Mouse (Mus musculus) spleen, adult 2 months (tissue): ENCODE measurements around the gene Zbtb1. TPM values are rescaled to one million over a fixed set of nuclear protein-coding genes. Genes with fewer than 3 reads are reported as not detected.

Experiments used
- DNase-seq, 2 experiments: peaks; one replicate each; pipeline versions ENCODE4 v3.0.0 to v3.0.0-alpha.2; 2012 to 2021; ENCODE audit warnings: low spot score in 2 of 2, low read depth in 1 of 2
- H3K27ac ChIP-seq: fragments of 200-500 bp; 2 replicates; pipeline ENCODE4 v1.5.1; 2012; ENCODE audit warnings: low read length, inconsistent platforms; ENCODE audit not compliant: insufficient read depth
- H3K27me3 ChIP-seq: fragments of 200-500 bp; 2 replicates; pipeline ENCODE4 v1.6.1; 2012; ENCODE audit warnings: mild to moderate bottlenecking, moderate library complexity, low read length, inconsistent platforms; ENCODE audit not compliant: control insufficient read depth, insufficient read depth
- H3K36me3 ChIP-seq: fragments of 200-500 bp; 2 replicates; pipeline ENCODE4 v1.6.1; 2012; ENCODE audit warnings: mild to moderate bottlenecking, low read length, inconsistent platforms; ENCODE audit not compliant: control insufficient read depth, insufficient read depth
- H3K4me1 ChIP-seq: fragments of 200-500 bp; 2 replicates; pipeline ENCODE4 v1.6.1; 2011; ENCODE audit warnings: inconsistent platforms; ENCODE audit not compliant: control insufficient read depth, insufficient read depth, insufficient read length
- H3K4me3 ChIP-seq: fragments of 200-500 bp; 2 replicates; pipeline ENCODE4 v1.5.1; 2011; ENCODE audit warnings: mild to moderate bottlenecking, inconsistent platforms; ENCODE audit not compliant: insufficient read depth, insufficient read length; ENCODE audit errors: extremely low read depth
- CTCF ChIP-seq: fragments of 200-500 bp; IDR thresholded peaks from 2 replicates; pipeline ENCODE4 v1.5.1; 2011; ENCODE audit warnings: mild to moderate bottlenecking, inconsistent platforms; ENCODE audit not compliant: insufficient read depth, insufficient read length, insufficient replicate concordance; ENCODE audit errors: extremely low read depth
- POLR2A ChIP-seq: fragments of 200-500 bp; IDR thresholded peaks from 2 replicates; pipeline ENCODE4 v1.6.1; 2011; ENCODE audit warnings: low read depth, low read length, inconsistent platforms
- WGBS: fragments of 180-500 bp; shearing (Covaris S2); methylation state at CpG from one replicate; pipeline ENCODE4 v1.1.7; 2018; 5-methylcytosine and 5-hydroxymethylcytosine counted together
- polyA plus RNA-seq: library from polyadenylated mRNA; depleted of rRNA; stranded (reverse); fragments of >200 nt; gene quantifications from 2 replicates; pipeline ENCODE4 v1.2.3, GENCODE M21; 2012

Gene Zbtb1
- polyA plus RNA-seq, 1 experiment, result 2.1 TPM

DNA sequence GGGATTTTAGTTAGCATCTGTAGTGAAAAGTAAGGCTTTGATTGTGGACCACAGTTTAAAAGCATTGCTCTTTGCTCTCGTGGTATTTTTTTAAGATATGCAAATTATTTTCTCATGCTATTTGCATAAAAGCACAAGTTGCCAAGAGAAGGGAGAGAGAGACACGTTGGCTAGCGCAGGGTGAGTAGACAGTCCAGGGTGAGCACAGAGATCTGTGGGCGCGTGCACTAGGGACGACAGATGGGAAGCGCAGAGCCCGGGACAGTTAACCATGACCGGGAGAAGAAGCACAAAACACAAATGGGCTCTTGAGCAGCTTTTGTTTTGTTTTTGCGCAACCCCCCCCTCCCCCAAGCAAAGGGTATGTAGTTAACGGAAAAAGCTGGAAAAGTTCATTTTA is 18.7 kb downstream of the Zbtb1 start:
- no peak for DNase-seq
- TF ChIP-seq POLR2A (no peak), CTCF (no peak)
- H3K4me3 ChIP-seq, result no peak overlapping the region
- H3K27ac ChIP-seq, result no peak overlapping the region
- peaks cover 24% of the 10 kb centered on the region for H3K36me3 ChIP-seq
- H3K27me3 ChIP-seq, result no peaks in the 10 kb centered on the region
- WGBS, result 89% methylated on average over 11 of the region's 11 CpGs
- H3K4me1 ChIP-seq, result no peaks in the 10 kb centered on the region

DNA sequence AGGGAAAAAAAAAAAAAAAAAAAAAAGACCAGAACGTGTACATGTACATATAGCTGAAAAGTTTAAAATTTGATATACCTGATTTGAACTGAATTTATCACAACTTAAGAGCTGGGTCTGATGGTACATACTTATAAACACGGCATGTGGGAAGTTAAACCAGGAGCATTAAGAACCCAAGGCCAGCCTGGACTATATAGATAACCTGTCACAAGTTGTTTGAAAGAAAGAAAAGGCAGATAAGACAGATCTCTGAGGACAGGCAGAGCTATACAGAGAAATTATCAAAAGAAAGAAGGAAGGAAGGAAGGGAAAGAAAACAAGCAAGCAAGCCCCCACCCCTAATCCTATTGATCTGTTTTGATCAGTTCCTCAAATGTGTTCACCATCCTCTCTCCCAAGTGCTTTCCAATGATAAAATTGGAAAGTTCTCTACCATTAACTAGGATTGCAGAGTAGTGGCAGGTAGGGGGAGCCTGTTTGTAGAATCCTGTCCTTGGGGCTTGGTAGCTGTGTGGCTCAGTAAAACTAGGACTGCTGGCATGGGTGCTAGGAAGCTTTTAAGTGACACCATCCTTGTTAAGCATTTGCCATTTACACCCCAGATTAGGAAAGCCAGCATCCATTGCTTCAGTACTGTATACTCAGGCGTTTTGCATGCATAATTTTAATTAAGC is 21.7 kb downstream of the Zbtb1 start:
- Histone ChIP-seq H3K4me1 (no peaks in the 10 kb centered on the region), H3K4me3 (no peak overlapping the region), H3K36me3 (peaks cover 15% of the 10 kb centered on the region), H3K27me3 (no peaks in the 10 kb centered on the region), H3K27ac (no peak overlapping the region)
- 79% methylated on average over 3 of the region's 3 CpGs for WGBS
- TF ChIP-seq POLR2A, result no peak
- TF ChIP-seq CTCF, result no peak
- no peak for DNase-seq

- Histone ChIP-seq H3K27ac (no peak overlapping the region), H3K36me3 (peaks cover 11% of the 10 kb centered on the region), H3K27me3 (no peaks in the 10 kb centered on the region), H3K4me1 (no peaks in the 10 kb centered on the region), H3K4me3 (no peak overlapping the region)
- TF ChIP-seq CTCF (no peak), POLR2A (no peak)
- DNase-seq, result no peak
- WGBS, result 85% methylated on average over 5 of the region's 5 CpGs
These were observed 22.9 kb downstream of the Zbtb1 start for GRCm38 (mm10) chr12:76392979-76393378.

DNA sequence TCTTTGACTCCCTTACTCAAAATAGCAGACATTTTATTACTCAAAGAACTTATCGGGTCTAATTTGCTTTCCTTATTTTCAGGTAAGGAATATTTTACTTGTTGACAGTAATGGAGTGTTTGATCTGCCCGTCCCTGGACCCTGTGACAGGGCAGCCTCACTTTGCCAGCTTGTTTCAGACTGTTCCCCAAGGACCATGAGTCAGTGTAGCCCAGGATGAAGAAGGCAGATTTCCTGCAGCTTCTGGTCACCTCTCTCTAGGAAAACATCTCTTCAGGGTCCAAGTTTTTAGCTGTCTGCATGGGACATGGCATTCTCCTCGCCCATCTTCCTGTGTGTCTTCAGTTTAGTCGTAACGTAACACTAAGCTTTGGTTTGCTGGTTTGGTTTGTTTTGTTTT is 27.2 kb downstream of the Zbtb1 start:
- Histone ChIP-seq H3K4me3 (no peak overlapping the region), H3K27me3 (no peaks in the 10 kb centered on the region), H3K36me3 (no peaks in the 10 kb centered on the region), H3K4me1 (no peaks in the 10 kb centered on the region), H3K27ac (no peak overlapping the region)
- DNase-seq, result no peak
- TF ChIP-seq POLR2A (no peak), CTCF (no peak)
- WGBS, result 91% methylated on average over 5 of the region's 5 CpGs

DNA sequence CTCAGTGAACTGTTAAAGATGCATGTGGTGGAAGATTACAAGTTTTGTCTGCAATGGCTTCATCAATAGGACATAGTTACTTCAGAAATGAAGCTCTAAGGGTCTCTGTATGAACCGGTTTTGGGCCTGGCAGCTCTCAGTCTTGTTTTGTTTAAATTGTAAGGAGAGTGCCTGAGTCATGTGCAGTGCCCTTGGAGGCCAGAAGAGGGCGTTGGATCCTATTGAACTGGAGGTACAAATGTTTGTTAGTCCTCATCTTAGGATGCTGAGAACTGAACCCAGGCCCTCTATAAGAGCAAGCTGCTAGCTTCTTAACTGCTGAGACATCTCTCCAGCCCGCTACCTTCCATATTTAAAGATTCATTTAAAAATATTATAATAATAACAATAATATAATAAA is 31.6 kb downstream of the Zbtb1 start:
- 74% methylated on average over 3 of the region's 3 CpGs for WGBS
- DNase-seq, result no peak
- no peak overlapping the region for H3K27ac ChIP-seq

DNA sequence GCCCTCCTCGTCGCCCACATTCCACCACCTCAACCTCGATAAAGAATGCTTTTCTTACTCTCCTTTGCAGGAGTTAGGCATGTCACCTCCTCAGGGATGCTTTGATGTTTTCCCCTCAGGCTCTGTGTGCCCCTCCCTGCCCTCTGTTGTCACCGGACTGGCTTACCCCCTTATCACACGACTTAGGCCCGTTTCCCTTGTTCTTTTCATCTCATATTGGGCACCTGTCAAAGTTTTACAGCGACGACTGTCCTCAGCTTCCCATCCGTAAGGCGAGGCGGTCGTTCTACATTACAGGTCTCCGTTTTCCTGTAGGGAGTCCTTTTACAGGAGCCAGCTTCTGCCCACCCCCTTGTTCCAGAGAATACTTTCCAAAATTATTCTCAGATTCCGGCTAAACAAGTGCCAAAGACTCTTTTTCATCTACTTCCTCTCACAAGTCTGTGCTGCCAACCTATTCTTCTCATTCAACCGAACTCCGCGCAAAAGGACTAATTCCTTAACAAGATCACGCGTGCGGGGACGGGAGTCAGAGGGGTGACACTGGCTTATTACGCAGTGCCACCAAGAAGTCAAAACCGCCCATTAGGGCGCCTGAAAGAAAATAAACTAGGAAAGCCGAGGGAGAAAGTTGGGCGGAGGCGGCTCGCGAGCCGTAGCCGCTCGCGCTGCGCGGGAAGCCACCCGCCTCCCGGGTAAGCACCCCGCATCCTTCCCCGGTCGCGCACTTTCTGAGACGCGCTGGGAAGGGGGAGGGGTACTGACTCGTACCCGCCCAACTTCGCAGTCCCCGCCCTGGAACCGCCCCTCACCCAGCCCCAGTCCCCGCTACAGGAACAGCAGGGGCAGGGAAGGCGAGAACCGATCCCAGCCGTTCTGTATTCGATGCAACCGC is 33.2 kb downstream of the Zbtb1 start:
- no peaks in the 10 kb centered on the region for H3K36me3 ChIP-seq
- H3K27ac ChIP-seq, result peak overlapping the region; percentile 91
- no peak for TF ChIP-seq CTCF
- TF ChIP-seq POLR2A, result no peak
- peaks cover 11% of the 10 kb centered on the region for H3K4me1 ChIP-seq
- WGBS, result 4% methylated on average over 54 of the region's 54 CpGs
- H3K27me3 ChIP-seq, result peaks cover 11% of the 10 kb centered on the region
- peak in 1 of 2 experiments; percentile 84 for DNase-seq
- H3K4me3 ChIP-seq, result peak overlapping the region; percentile 76

More for the DNA sequence above, 31.6 kb downstream of the Zbtb1 start:
- no peak overlapping the region for H3K4me3 ChIP-seq
- peaks cover 11% of the 10 kb centered on the region for H3K27me3 ChIP-seq
- H3K4me1 ChIP-seq, result peaks cover 11% of the 10 kb centered on the region
- TF ChIP-seq CTCF (no peak), POLR2A (no peak)
- H3K36me3 ChIP-seq, result no peaks in the 10 kb centered on the region

DNA sequence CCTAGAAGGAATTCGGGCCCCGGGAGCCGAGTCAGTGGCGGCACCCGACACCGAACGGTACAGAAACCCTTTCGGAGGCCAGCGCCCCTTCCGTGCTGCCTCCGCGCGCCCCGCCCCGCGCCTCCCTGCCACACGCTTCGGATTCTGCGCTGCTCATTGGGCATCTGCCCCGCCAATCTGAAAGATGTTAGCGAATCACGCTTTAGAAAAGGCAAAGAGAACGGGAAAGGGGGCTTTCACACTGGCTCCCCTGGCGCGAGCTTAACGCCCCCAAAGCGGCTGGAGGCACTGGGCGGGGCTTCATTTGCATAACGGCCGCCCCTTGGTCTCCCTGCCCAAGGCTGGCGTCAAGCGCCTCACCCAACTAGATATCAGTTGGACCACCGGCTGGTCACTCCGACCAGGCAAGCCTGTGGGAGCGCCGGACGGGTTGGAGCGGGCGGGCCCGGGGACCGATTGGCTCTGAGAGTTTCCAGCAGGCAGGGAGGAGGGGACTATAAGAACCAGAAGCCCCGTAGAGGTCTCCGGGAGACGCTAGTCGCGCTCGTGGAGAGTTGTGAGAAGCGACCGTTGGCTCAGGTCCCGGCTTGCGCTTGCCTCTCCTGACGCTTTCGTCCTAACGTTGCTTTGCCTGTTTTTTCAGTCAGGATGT is 33.9 kb downstream of the Zbtb1 start, which contains the start of gene Hspa2:
Gene Hspa2 (plus strand): TSS at position 291 of the 652 bp plus-strand sequence.
- Histone ChIP-seq H3K36me3 (no peaks in the 10 kb centered on the region), H3K4me1 (peaks cover 11% of the 10 kb centered on the region), H3K4me3 (peak within 1 kb of the TSS; percentile 76), H3K27me3 (peaks cover 11% of the 10 kb centered on the region), H3K27ac (peak within 1 kb of the TSS; percentile 91)
- TF ChIP-seq POLR2A (peak; percentile 87), CTCF (no peak)
- under 1% methylated on average over 54 of the region's 54 CpGs for WGBS
- peak; percentile 98 to 100 for DNase-seq
